Mouse (Mus musculus): ENCODE data around the gene S100b.

The S100b gene

DNA sequence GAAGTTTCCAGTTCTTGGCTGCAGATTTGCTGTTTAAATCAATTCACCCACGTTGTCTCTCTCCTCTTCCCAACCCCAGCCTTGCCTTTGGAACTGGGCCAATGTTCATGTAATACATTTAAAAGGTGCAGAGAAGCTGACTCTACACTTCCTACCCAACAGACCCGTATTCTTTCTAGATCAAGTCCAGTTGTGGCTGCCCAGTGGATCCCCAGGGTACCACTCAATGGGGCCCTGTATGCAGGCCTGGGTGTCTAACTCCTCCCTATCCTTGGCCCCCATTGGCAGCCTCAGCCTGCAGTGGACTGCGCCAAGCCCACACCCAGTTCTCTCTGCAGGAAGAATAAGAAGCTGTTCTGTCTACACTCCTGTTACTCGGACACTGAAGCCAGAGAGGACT lies at the start of gene S100b:
Gene S100b (plus strand): TSS at position 318 of the 400 bp plus-strand sequence.
- in situ Hi-C loops (cut with MboI, MseI) = no loop called here

DNA sequence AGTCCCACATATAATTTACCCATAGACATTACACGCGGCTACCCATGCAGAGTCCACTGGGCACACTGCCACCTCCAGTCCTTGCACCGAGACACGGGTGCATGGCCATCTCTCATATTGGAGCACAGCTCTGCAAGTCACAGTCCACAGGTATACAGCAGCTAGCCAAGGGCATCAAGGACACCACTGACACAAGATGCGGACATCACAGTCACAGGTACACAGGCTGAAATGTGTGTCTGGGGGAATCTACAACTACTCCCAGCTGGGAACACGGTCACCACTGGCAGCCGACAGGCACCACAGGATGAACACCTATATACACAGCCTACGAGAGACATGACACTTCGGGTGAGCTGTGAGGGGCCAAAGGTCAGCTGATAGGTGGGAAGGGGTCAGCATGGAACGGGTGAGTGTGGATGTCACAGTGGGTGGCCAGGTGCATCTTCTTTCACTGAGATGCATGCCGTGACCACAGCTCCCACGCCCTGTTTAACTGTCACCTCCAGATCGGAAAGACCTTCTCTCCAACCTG lies 46.3 kb upstream of the S100b start:
- in situ Hi-C loops (cut with MboI, MseI) = no loop called here

DNA sequence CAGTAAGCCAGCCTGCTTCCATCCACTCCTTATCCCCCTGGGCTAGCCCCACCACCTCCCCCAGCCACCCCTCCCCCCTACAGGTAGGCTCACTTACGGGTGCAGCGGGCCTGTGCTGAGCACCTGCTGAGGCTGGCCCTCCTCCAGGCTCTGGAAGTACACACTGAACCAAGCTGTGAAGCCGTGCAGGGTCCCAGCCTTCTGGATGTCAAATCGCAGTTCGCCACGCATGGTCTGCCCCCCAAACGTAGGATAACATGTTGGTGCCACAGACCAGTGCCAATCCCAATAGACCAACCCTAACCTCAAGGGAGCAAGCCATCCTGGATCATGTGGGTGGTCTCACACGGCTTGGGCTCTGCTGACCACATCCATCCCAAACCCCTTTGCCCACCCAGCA lies 44.4 kb upstream of the S100b start:
- in situ Hi-C loops (cut with MboI, MseI) = no loop called here

DNA sequence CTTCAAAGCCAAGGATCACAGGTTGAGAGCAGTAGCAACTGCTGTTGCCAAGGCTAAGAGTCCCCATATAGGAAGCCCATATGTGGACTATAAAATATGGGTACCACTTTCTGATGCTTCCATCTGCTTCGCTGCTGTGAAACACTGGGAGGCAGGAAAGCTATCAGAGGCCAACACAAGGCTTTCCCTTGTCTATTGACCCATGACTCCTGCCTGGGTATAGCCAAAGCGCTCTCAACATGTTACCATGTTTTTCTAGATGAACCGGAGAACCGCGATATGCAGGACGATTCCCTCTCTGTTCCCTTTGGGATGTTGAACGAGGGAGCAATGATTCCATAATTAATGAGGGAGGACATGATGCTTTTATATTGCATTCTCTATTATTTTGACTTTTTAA lies 42.8 kb upstream of the S100b start:
- in situ Hi-C loops (cut with MboI, MseI) = no loop called here

DNA sequence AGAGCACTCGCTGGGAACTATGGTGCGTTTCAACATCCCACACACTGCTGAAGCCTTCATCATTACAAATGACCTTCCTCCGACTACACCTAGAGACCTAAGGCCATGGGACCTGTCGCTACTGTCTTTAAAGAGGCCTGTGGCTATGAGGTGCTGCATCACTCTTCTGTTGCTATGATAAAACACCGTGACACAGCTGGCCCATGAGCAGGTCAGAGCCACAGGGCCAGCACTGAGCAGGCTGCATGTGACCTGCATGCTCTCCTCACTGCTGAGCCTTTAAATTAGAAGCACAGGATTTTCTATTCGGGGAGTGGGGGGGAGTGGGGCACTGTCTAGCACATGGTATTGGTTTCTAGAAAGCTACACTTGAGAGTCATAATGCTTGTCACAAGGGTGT lies 41.5 kb upstream of the S100b start:
- in situ Hi-C loops (cut with MboI, MseI) = no loop called here

DNA sequence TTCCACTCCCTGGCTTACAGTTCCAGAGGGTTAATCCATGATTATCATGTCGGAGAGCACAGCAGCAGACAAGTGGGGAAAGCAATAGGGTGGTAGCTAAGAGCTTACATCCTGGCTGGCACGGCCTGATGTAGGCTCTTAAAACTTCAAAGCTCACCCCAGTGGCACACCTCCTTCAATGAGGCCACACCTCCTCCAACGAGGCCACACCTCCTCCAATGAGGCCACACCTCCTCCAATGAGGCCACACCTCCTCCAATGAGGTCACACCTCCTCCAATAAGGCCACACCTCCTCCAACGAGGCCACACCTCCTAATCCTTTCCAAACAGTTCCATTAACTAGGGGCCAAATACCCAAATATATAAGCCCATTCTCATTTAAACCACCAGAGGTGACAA lies 39.5 kb upstream of the S100b start:
- in situ Hi-C loops (cut with MboI, MseI) = no loop called here

DNA sequence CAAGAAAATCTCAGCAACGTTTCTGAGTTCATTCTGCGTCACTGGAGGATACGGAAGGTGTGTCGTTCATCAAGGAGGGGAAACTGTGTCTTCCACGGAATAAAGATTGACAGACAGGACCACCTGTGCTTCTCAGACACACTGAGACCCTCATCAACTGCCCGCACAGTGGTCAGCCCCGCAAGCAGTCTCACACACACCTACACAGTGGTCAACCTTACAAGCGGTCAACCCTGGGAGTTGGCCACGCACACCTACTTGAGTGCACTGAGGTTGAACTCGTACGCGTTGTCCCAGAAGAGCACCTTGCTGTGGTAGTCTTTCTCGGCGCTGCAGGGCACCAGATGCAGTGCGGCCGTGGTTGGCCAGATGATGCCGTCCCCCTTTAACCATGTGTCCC lies 36.6 kb upstream of the S100b start:
- in situ Hi-C loops (cut with MboI, MseI) = no loop called here

DNA sequence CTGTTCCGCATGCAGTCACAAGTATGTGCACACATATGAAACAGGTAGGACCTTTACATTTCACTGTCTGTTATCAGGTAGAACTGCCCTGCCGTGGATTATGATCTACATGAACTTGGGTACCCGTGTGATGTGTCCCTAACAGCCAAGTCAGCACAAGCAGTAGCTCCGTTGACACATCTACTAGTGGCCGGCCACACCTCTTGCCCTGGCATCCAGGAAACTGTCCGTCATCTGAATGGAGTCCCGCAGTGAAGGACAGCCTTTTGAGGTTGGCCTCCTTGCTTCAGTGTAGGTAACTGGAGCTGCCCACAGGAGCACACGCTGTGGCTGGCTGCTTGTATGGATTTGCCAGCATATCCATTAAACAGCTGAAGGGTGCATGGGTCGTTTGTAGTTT lies 35.4 kb upstream of the S100b start:
- in situ Hi-C loops (cut with MboI, MseI) = no loop called here

DNA sequence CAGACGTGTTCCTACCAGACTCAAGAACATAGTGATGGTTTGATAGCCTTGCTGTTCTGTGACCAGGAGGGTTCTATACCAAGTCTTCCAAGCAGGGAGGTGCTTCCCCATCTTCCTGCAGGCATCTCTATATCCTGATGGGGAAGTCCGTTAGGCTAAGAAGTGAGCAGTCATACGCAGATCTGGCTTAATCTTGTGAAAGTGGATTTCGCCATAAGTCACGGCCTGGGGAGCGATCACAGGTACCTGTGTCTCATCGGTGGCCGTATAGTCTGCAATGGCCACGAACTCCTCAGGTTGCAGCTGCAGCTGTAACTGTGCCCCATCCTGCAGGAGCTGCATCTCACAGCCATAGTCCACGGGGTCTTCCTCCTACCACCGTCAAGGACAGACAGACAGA lies 27.7 kb upstream of the S100b start:
- in situ Hi-C loops (cut with MboI, MseI) = no loop called here

DNA sequence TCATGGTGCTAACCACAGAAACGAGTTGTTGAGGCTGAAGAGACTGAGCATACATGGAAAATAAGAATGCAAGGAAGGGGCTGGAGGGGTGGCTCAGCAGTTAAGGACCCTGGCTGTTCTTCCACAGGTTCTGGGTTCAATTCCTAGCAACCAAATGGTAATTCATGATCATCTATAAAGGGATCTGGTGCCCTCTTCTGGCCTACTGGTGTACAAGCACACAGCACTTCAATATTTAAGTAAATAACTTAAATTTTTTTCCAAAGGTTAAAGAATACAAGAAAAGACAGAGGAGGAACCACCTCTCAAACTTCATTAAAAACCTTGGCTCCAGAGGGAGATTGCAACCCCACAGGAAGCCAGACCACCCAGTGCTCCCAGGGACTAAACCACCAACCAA lies 24.0 kb upstream of the S100b start:
- in situ Hi-C loops (cut with MboI, MseI) = no loop called here

DNA sequence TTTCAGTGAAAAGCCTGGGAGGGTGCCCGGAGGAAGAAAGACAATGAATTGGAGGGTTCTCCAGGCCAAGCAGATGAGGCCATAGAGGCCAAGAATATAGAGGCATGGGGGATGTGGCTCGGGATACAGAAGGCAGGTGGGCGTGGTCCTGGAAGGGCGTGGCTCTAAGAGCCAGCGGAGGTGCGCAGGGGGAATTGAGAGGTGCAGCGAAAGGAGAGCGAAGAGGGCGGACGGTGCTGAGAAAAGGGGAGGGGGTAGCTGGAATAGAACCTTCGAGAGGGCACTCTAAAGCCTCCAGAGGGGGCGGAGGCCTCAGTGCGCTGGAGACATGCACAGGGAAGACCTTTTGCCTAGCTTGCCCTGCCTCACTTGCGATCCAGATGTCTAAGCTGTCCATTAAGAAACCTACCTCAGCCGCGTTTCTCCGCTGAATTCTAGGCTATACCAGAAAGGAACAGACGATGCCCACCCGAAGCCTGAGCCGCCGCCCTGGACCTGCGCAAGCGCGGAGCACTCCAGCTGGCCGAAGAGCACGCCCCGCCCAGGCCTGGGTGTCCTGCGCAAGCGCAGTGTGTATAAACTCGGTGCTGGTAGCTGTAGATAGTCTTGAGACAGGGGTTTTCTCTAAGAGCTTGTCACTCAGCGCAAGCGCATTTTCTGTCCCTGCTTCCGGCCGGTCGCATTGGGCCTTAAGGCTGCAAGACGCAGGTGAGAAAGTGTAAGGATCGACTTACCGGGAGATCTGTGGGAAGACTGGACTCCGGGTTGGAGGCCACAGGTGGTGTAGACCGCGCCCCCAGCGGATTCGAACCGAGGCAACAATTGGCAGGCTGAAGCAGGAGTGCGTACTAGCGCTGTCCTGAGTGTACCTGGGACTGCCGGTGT lies 16.1 kb upstream of the S100b start, which contains the start of gene Prmt2:
Gene Prmt2 (minus strand): TSS at position 525 of the 885 bp plus-strand sequence.
- in situ Hi-C loops (cut with MboI, MseI) = no loop called here

DNA sequence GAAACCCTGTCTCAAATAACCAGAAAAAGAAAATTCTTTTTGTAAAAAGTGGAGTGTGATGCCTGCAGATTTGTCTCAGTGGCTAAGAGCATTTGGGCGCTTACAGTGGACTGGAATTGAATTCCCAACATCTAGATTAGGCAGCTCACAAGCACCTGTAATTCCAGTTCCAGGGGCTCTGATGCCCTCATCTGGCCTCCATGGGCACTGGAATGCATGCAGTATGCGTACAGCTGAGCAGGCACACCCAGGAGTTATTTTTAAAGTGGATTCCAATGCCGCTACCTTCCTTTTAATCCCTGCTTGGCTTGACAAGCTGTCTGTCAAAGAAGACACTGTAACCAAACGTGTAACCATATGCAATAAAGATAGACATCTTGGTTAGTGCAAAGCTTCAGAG lies 14.3 kb upstream of the S100b start:
- in situ Hi-C loops (cut with MboI, MseI) = no loop called here

DNA sequence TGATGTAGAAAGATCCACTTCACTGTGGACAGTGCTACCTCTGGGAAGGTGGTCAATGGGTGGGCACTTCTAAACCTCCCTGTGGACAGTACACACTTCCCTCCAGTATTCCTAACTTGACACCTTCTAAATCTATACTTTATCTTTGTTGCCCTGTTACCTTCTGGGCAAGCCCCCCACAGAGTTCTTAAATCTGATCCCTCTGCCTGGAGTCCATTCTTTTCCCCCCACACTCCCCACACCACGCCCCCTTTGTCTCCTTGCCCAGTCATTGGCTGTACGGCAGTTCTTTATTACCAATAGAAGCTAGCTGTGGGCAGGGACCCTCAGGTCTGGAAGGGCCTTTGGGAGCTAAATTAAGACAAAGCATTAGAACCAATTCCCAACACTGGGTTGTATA lies 8.5 kb upstream of the S100b start:
- in situ Hi-C loops (cut with MboI, MseI) = loop anchor here in 1 of 2 experiments (10.0 kb wide), 1 partner anchor 1430 kb away; no protein-coding TSS in a partner anchor

DNA sequence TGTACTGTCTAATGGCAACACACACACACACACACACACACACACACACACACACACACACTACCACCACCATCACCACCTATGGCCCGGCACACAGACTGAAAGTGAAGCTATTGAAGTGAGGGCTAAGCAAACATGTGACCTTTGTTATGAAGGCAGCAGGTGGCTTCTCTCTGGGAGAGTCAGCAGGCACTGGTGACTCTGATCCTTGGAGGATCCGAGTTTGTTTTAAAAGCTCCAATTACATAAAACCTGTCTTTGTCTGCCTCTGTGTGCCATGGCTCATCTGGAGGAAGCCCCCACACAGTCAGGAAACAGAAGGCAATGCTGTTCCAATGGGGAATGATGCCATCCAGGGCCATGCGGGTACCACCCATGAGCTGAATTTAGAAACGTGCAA lies 7.1 kb upstream of the S100b start:
- in situ Hi-C loops (cut with MboI, MseI) = loop anchor here in 1 of 2 experiments (10.0 kb wide), 1 partner anchor 1428 kb away; no protein-coding TSS in a partner anchor

DNA sequence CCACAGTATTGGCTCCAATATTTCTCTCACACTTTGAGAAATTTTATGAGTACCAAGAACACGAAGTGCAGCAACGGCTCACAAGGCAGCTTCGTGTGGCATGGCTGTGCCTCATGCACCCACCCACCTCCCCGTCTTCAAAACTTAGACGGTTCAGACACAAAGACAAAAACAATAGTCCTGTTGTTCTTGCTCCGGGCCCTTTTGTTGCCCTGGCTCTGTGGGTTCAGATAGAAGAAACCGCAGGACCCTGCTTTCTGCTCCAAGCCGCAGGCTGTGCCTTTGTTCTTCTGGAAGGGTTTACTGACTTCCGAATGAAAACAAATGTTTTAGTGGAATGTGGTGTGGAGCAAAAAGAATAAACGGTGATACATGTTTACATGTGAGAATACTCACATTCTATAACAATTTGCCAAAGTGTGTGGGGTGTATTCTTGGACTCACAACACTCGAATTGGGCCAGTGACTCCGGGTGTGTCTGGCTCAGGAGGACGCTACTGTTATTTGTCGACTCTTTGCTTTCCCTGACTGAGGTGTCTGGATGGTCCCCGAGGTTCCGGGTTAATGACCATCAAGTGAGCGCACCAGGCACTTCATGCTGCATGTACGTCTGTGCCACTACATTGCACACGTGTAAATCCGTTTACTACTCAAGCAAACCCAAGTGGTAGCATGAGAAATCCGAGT lies 5.5 kb upstream of the S100b start:
- in situ Hi-C loops (cut with MboI, MseI) = loop anchor here in 1 of 2 experiments (10.0 kb wide), 1 partner anchor 1427 kb away; no protein-coding TSS in a partner anchor

DNA sequence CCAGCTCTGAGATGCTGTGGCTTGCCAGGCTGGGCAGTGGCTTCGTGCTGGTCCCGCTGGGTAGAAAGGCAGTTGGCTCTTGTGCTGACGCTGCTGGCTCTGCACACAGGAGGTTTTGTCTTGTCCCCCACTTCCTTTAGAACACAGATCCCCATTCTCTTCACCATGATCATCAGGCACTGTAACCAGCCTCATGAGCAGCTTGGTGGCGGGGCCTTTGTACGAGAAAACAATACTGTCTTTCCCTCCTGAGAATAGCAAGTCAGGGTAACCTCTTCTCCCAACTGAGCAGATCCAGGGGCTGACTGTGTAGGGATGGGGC lies 5.0 kb upstream of the S100b start:
- in situ Hi-C loops (cut with MboI, MseI) = loop anchor here in 1 of 2 experiments (10.0 kb wide), 1 partner anchor 1426 kb away; no protein-coding TSS in a partner anchor

DNA sequence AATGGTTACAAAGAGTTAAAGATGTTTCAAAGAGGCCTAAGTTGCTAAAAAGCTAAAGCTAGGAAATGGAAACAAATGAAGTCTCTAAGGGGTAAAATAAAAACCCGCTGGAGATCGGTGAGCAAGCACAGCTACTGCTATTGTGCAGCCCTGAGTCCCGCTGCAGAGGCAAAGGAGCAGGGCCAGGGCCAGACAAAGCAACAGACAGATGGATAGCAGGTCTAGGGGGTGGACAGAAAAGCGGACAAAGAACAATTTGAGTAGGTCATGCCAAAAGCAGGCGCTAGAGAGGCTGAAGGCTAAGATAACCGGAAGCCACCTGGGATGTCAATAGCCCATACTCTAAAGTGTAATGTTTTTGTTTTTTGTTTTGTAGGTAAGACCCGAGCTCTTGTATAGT lies 2.8 kb upstream of the S100b start:
- in situ Hi-C loops (cut with MboI, MseI) = no loop called here

DNA sequence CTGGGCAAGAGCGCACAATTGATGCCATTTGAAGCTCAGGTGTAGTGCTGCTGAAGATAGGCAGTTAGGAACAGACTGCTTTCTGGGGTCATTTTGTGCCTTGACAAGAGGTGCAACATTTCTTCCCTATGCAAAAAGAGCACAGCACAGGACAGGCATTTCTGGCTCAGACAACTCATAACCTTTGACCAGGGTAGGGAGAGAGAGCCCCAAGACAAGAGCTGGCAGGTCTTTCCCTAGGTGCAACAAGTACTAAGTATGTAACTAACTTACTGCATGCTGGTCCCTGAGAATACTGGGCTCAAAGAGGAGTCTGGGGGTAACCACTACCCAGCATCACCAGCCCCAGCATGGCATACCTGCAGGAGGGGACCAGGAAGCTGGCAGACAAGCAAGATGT lies 574 bp upstream of the S100b start:
- in situ Hi-C loops (cut with MboI, MseI) = no loop called here

DNA sequence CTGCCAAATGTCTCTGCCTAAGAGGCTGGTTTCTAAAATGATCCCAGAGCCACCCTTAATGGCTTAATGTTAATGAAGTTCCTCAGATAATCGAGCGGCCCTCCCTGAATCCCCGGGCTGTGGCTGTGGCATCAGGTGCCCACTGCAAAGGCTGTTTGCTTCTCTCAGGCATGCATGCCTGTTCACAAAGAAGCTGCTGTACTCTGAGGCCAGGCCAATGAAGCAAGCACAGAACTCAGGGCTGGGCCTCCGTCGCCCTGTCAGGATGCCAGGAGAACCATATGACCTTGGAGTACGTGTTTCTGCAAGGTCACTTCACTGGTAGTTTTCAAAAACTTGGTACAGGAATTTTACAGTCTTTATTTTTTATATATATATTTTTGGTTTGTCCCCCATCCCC lies 2.0 kb downstream of the S100b start:
- in situ Hi-C loops (cut with MboI, MseI) = no loop called here

DNA sequence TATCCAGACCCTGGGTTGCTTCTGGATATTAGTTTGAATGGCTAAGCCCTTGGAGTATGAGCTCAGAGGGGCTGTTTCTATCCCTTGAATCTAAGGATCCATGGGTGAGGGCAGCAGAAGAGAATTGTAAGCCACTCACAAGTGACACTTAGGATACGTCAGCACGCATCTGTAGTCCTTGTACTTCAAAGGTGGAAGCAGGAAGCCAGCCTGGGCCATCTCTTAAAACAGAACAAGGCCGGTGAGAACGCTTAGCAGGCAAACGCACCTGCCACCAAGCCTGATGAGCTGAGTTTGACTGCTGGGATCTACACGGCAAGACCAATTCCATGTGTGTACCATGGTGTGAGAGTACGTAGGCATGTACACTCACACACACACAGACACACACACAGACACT lies 3.6 kb downstream of the S100b start:
- in situ Hi-C loops (cut with MboI, MseI) = no loop called here

DNA sequence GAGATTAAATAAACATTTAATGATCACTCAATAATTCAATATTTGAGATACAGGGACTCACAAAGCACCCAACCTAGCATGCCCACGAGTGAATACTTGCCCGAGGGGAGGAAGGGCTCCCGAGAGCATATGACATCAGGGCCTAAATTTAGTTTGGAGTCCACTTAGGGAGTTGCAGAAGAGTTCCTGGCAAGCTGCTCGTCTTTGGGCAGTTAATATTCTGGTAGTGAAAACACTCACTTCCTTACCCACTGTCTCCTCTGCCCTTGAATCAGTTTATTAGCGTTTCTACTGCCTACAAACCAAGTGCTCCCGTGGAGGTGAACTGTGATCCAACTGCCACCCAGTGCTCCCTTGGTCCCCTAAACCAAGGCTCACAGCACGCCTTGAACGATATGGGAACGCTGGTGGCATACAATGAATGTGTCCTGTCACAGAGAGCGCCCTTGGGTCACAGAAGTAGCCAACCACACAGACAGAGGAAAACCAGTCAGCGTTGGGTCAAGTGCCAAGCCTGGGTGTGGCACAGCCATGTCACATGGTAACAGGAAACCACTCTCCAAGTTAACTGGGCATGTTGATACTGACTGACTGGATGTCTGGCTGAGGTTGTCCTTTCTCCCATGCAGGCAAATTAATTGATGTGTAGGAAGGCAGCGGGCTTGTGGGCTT lies 4.2 kb downstream of the S100b start:
- in situ Hi-C loops (cut with MboI, MseI) = no loop called here
